Mouse (Mus musculus) intestine, embryonic 14.5 days (tissue): ENCODE measurements around the gene Atg4b. TPM values are rescaled to one million over a fixed set of nuclear protein-coding genes. Genes with fewer than 3 reads are reported as not detected.

Source experiments
- ATAC-seq: fragments of 200-750 bp; cut with Nextera tagmentation; replicated peaks from 2 replicates; pipeline ENCODE4 v1.8.0; 2017; ENCODE audit warnings: low read depth, moderate number of reproducible peaks, moderate TSS enrichment, moderate library complexity; ENCODE audit not compliant: low FRiP score, low TSS enrichment
- DNase-seq: peaks from one replicate; pipeline ENCODE4 v3.0.0-alpha.2; 2018; ENCODE audit warnings: low spot score
- H3K27ac ChIP-seq: fragments of 300-500 bp; sonication (generic); 2 replicates; pipeline ENCODE4 v1.5.1; 2014; ENCODE audit warnings: low read depth, mild to moderate bottlenecking, control low read depth
- H3K27me3 ChIP-seq: fragments of 300-500 bp; sonication (generic); replicated peaks from 2 replicates; pipeline ENCODE4 v1.6.1; 2014; ENCODE audit warnings: low read length, control low read depth; ENCODE audit not compliant: control insufficient read depth, insufficient read depth
- H3K36me3 ChIP-seq: fragments of 300-500 bp; sonication (generic); 2 replicates; pipeline ENCODE4 v1.6.1; 2014; ENCODE audit warnings: low read length, control low read depth; ENCODE audit not compliant: control insufficient read depth, insufficient read depth
- H3K4me1 ChIP-seq: fragments of 300-500 bp; sonication (generic); replicated peaks from 2 replicates; pipeline ENCODE4 v1.6.1; 2014; ENCODE audit warnings: low read length, control low read depth, mixed read lengths; ENCODE audit not compliant: control insufficient read depth, insufficient read depth
- H3K4me2 ChIP-seq: fragments of 300-500 bp; sonication (generic); 2 replicates; pipeline ENCODE4 v1.6.1; 2014; ENCODE audit warnings: low read length
- H3K4me3 ChIP-seq: fragments of 300-500 bp; sonication (generic); 2 replicates; pipeline ENCODE4 v1.5.1; 2014; ENCODE audit warnings: low read depth, low read length, control low read depth, mixed read lengths
- H3K9ac ChIP-seq: fragments of 300-500 bp; sonication (generic); 2 replicates; pipeline ENCODE4 v1.6.1; 2014; ENCODE audit warnings: mild to moderate bottlenecking, low read length
- H3K9me3 ChIP-seq: fragments of 300-500 bp; sonication (generic); 2 replicates; pipeline ENCODE4 v1.6.1; 2016; ENCODE audit warnings: low read length, control low read depth; ENCODE audit not compliant: control insufficient read depth
- WGBS: fragments of 180-500 bp; shearing (Covaris S2); extraction: QIAGEN DNeasy Blood & Tissue Kit; methylation state at CpG from one replicate; pipeline ENCODE4 v1.1.7; 2014; 5-methylcytosine and 5-hydroxymethylcytosine counted together
- polyA plus RNA-seq: library from polyadenylated mRNA; unstranded; fragments of >200 nt; fragmentation: Nextera tagmentation; extraction: Ambion mirVana; gene quantifications from 2 replicates; pipeline ENCODE4 v1.2.1, GENCODE M21; 2014

Gene Atg4b
- polyA plus RNA-seq = 82.4 and 92.0 TPM in 2 replicates

GRCm38 (mm10) chr1:93751290-93751689 is at the start of gene Atg4b:
Atg4b (plus strand) TSS chr1:93751500.
- no peak within 1 kb of the TSS for H3K27ac ChIP-seq
- peaks cover 10% of the 10 kb centered on the region for H3K4me1 ChIP-seq
- no peaks in the 10 kb centered on the region for H3K9me3 ChIP-seq
- no peak for DNase-seq
- 84% methylated on average over 6 of the region's 6 CpGs for WGBS
- ATAC-seq = no peak
- no peak within 1 kb of the TSS for H3K4me3 ChIP-seq
- no peak within 1 kb of the TSS for H3K9ac ChIP-seq
- no peak within 1 kb of the TSS for H3K4me2 ChIP-seq
- peaks cover 31% of the 10 kb centered on the region for H3K36me3 ChIP-seq
- no peaks in the 10 kb centered on the region for H3K27me3 ChIP-seq

GRCm38 (mm10) chr1:93702106-93702505 is 49.2 kb upstream of the Atg4b start:
- 0 out of 2 replicates have a peak, but pooled peaks cover 4% of the 10 kb centered on the region for H3K4me1 ChIP-seq
- no peak overlapping the region for H3K4me2 ChIP-seq
- ATAC-seq (no peak), DNase-seq (no peak)
- no peaks in the 10 kb centered on the region for H3K27me3 ChIP-seq
- H3K27ac ChIP-seq = no peak overlapping the region
- no peaks in the 10 kb centered on the region for H3K9me3 ChIP-seq
- WGBS = 89% methylated on average over 1 of the region's 1 CpGs
- no peak overlapping the region for H3K4me3 ChIP-seq
- peaks cover 25% of the 10 kb centered on the region for H3K36me3 ChIP-seq
- no peak overlapping the region for H3K9ac ChIP-seq

- Histone ChIP-seq H3K9ac (no peak overlapping the region), H3K4me3 (no peak overlapping the region), H3K4me1 (no peaks in the 10 kb centered on the region), H3K4me2 (no peak overlapping the region), H3K36me3 (peaks cover 25% of the 10 kb centered on the region), H3K27ac (no peak overlapping the region), H3K9me3 (no peaks in the 10 kb centered on the region), H3K27me3 (no peaks in the 10 kb centered on the region)
- 0 out of 2 replicates have a peak, but pooled peaks have one; percentile 59 for ATAC-seq
- DNase-seq = no peak
- 88% methylated on average over 10 of the region's 10 CpGs for WGBS
Observed at GRCm38 (mm10) chr1:93703472-93704048, 47.7 kb upstream of the Atg4b start.

DNA sequence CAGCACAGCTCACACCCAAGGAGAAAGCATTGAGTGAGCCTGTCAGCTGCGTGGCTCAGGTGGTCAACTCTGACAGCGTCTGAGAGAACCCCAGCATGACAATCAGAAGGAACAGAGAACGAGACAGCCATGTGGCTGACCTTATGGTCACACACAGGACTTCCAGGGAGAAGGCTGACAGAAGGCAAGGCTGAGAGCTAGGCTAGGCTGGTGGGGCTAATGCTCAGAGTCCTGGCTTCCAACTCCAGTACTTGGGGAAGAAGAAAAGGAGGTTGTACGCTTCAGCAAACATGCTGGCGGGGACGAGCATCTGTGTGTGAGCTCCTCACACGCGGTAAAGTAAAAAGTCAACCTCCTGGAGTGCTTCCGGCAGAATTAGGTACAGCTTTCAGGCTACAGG is 47.0 kb upstream of the Atg4b start:
- Histone ChIP-seq H3K4me3 (no peak overlapping the region), H3K27ac (no peak overlapping the region), H3K9me3 (no peaks in the 10 kb centered on the region), H3K36me3 (peaks cover 25% of the 10 kb centered on the region), H3K4me1 (no peaks in the 10 kb centered on the region), H3K4me2 (no peak overlapping the region), H3K27me3 (no peaks in the 10 kb centered on the region), H3K9ac (no peak overlapping the region)
- WGBS = 93% methylated on average over 9 of the region's 9 CpGs
- ATAC-seq (no peak), DNase-seq (no peak)

DNA sequence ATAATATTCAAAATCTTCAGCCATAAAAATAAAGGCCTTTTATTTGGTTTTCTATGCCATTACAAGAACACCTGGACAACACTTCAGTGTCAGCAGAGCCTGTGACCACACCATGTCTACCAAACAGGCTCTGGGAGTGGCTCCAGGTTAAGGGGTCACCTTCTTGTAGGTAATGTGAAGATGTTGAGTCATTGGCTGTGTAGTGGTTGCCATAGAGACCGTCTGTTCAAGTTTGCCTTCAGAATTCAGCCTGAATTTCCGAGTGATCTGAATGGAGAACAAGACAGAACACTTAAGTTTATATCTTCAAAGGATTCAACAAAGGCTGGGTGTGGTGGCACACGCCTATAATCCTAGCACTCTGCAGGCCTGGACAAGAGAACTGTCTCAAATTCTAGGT is 45.9 kb upstream of the Atg4b start:
- H3K9me3 ChIP-seq = no peaks in the 10 kb centered on the region
- H3K36me3 ChIP-seq = peaks cover 25% of the 10 kb centered on the region
- DNase-seq (no peak), ATAC-seq (no peak)
- no peaks in the 10 kb centered on the region for H3K27me3 ChIP-seq
- no peaks in the 10 kb centered on the region for H3K4me1 ChIP-seq
- no peak overlapping the region for H3K4me3 ChIP-seq
- 63% methylated on average over 3 of the region's 3 CpGs for WGBS
- H3K27ac ChIP-seq = no peak overlapping the region
- no peak overlapping the region for H3K4me2 ChIP-seq
- no peak overlapping the region for H3K9ac ChIP-seq

DNA sequence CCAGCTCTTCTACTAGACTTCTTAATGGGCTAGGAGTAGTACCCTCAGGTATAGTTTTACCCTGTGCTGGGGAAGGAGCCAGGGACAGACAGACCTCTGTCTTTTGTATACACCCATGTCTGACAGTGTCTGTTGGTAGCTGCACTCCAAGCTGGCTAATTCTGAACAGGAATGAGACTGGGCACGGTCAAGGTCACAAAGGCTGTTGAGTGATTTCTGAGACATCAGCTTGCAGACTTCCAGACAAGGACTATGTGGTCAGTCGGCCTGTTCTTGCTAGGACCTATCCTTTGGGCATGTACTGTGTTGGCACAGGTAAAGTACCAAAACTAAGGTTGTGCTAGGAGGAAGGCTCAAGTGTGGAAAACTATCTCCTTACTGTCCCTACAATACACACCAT is 35.1 kb upstream of the Atg4b start:
- no peak overlapping the region for H3K4me2 ChIP-seq
- H3K9me3 ChIP-seq = no peaks in the 10 kb centered on the region
- DNase-seq = no peak
- H3K4me1 ChIP-seq = no peaks in the 10 kb centered on the region
- H3K27me3 ChIP-seq = no peaks in the 10 kb centered on the region
- no peak overlapping the region for H3K4me3 ChIP-seq
- no peak overlapping the region for H3K9ac ChIP-seq
- ATAC-seq = no peak
- whole genome bisulfite sequencing = 89% methylated on average over 2 of the region's 2 CpGs
- no peak overlapping the region for H3K27ac ChIP-seq
- H3K36me3 ChIP-seq = peaks cover 34% of the 10 kb centered on the region

DNA sequence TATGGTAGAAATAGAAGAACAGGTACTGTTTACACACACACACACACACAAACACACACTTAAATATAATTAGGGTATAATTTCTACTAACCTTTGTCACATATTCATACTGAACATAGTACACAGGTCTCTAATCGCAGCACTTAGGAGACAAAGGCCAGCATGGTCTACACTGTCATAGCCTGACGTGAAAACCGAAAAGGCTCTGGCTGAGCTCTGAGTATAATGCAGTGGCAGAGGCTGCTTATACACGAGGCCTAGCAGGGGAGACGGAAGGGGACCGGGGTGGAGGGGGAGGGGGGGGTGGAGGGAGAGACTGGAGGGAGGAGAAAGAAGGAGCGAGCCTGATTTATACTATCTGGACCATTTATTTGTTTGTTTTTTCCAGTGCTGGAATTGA is 29.7 kb upstream of the Atg4b start:
- Histone ChIP-seq H3K9me3 (no peaks in the 10 kb centered on the region), H3K36me3 (peaks cover 36% of the 10 kb centered on the region), H3K9ac (no peak overlapping the region), H3K27ac (no peak overlapping the region), H3K4me3 (no peak overlapping the region), H3K4me2 (no peak overlapping the region), H3K27me3 (no peaks in the 10 kb centered on the region), H3K4me1 (no peaks in the 10 kb centered on the region)
- 74% methylated on average over 7 of the region's 7 CpGs for WGBS
- DNase-seq (no peak), ATAC-seq (no peak)

- no peak overlapping the region for H3K9ac ChIP-seq
- no peak overlapping the region for H3K27ac ChIP-seq
- DNase-seq (no peak), ATAC-seq (no peak)
- H3K27me3 ChIP-seq = no peaks in the 10 kb centered on the region
- WGBS = 85% methylated on average over 3 of the region's 3 CpGs
- H3K4me1 ChIP-seq = no peaks in the 10 kb centered on the region
- peaks cover 24% of the 10 kb centered on the region for H3K36me3 ChIP-seq
- no peak overlapping the region for H3K4me3 ChIP-seq
- no peak overlapping the region for H3K4me2 ChIP-seq
- no peaks in the 10 kb centered on the region for H3K9me3 ChIP-seq
Observed at GRCm38 (mm10) chr1:93724623-93725022, 26.7 kb upstream of the Atg4b start.

- DNase-seq (no peak), ATAC-seq (no peak)
- no peak overlapping the region for H3K4me2 ChIP-seq
- H3K27ac ChIP-seq = no peak overlapping the region
- H3K4me3 ChIP-seq = no peak overlapping the region
- H3K4me1 ChIP-seq = no peaks in the 10 kb centered on the region
- no peak overlapping the region for H3K9ac ChIP-seq
- 78% methylated on average over 5 of the region's 5 CpGs for WGBS
- H3K9me3 ChIP-seq = no peaks in the 10 kb centered on the region
- H3K36me3 ChIP-seq = peaks cover 24% of the 10 kb centered on the region
- no peaks in the 10 kb centered on the region for H3K27me3 ChIP-seq
Observed at GRCm38 (mm10) chr1:93725665-93726064, 25.6 kb upstream of the Atg4b start.
